Mouse (Mus musculus) gastrocnemius, postnatal 14 days (tissue): ENCODE data around the gene Npdc1. TPM values are rescaled to one million over a fixed set of nuclear protein-coding genes. Genes with fewer than 3 reads are reported as not detected.
"Not testable (repeated sequence)": the region's sequence is repeated elsewhere in the genome, so short reads cannot be mapped to it uniquely, and the experiment has no call there.

ENCODE experiments used
- DNase-seq: peaks from one replicate; pipeline ENCODE4 v3.0.0; 2021; ENCODE audit warnings: mixed read lengths
- intact Hi-C: fragments of 180-260 bp; cut with DNase I; formaldehyde crosslinking; loops from one replicate; pipeline ENCODE4 v1.15.1; 2025; ENCODE audit warnings: low total_unique reads
- total RNA-seq, 2 experiments: library from RNA; stranded (reverse); gene quantifications; 2 replicates each; pipeline ENCODE4 v1.2.3; 2021

Gene Npdc1
- total RNA-seq, 2 experiments from 2014 or later, result 24.0 to 28.1 TPM

- intact Hi-C loops, result no loop called here
- DNase-seq, result no peak
Measured at GRCm38 (mm10) chr2:25391266-25391665, 7.9 kb upstream of the Npdc1 start.

GRCm38 (mm10) chr2:25394281-25395221, 4.6 kb upstream of the Npdc1 start:
- peak; percentile 72 for DNase-seq
- intact Hi-C loops, result no loop called here

GRCm38 (mm10) chr2:25395721-25396596, 3.2 kb upstream of the Npdc1 start, which contains the start of gene Entpd2:
Entpd2 (plus strand) TSS chr2:25395874.
- peak; percentile 47 for DNase-seq
- intact Hi-C loops, result no loop called here

- peak; percentile 59 for DNase-seq
- intact Hi-C loops, result no loop called here
Measured at GRCm38 (mm10) chr2:25396597-25396983, 2.6 kb upstream of the Npdc1 start.

GRCm38 (mm10) chr2:25397010-25397409, 2.1 kb upstream of the Npdc1 start:
- intact Hi-C loops, result no loop called here

GRCm38 (mm10) chr2:25398065-25398464, 1.1 kb upstream of the Npdc1 start:
- no peak for DNase-seq
- intact Hi-C loops, result loop anchor here (2.0 kb wide), 1 partner anchor 15 kb away; no protein-coding TSS in a partner anchor

More at GRCm38 (mm10) chr2:25397010-25397409, 2.1 kb upstream of the Npdc1 start:
- DNase-seq, result no peak

GRCm38 (mm10) chr2:25400291-25400690, 1.1 kb downstream of the Npdc1 start:
- DNase-seq, result peak; percentile 67
- intact Hi-C loops, result no loop called here

- DNase-seq, result peak; percentile 72
- intact Hi-C loops, result no loop called here
Measured at GRCm38 (mm10) chr2:25400764-25401163, 1.6 kb downstream of the Npdc1 start.

- intact Hi-C loops, result no loop called here
- DNase-seq, result peak; percentile 63
Measured at GRCm38 (mm10) chr2:25402377-25402971, 3.3 kb downstream of the Npdc1 start.

- intact Hi-C loops, result no loop called here
Measured at GRCm38 (mm10) chr2:25402972-25403601, 3.9 kb downstream of the Npdc1 start.

GRCm38 (mm10) chr2:25403994-25404393, 4.8 kb downstream of the Npdc1 start:
- intact Hi-C loops, result no loop called here

More at GRCm38 (mm10) chr2:25402972-25403601, 3.9 kb downstream of the Npdc1 start:
- DNase-seq, result peak; percentile 71

GRCm38 (mm10) chr2:25408908-25409307, 9.8 kb downstream of the Npdc1 start:
- intact Hi-C loops, result no loop called here
- no peak for DNase-seq

More at GRCm38 (mm10) chr2:25403994-25404393, 4.8 kb downstream of the Npdc1 start:
- no peak for DNase-seq

- DNase-seq, intact Hi-C loops: not testable (repeated sequence)
Measured at GRCm38 (mm10) chr2:25413436-25413835, 14.3 kb downstream of the Npdc1 start.

- no peak for DNase-seq
Measured at GRCm38 (mm10) chr2:25417426-25417825, 18.3 kb downstream of the Npdc1 start.

GRCm38 (mm10) chr2:25421896-25422295, 22.7 kb downstream of the Npdc1 start:
- intact Hi-C loops, result loop anchor here (5.0 kb wide), 1 partner anchor 60 kb away; no protein-coding TSS in a partner anchor
- DNase-seq, result no peak

More at GRCm38 (mm10) chr2:25417426-25417825, 18.3 kb downstream of the Npdc1 start:
- intact Hi-C loops, result no loop called here

- intact Hi-C loops, result loop anchor here (5.0 kb wide), 1 partner anchor 60 kb away; no protein-coding TSS in a partner anchor
- no peak for DNase-seq
Measured at GRCm38 (mm10) chr2:25422587-25423410, 23.6 kb downstream of the Npdc1 start, which contains the start of gene Fut7. Fut7 (plus strand) TSS chr2:25423267.

- intact Hi-C loops, result loop anchor here (5.0 kb wide), 1 partner anchor 59 kb away; no protein-coding TSS in a partner anchor
- DNase-seq, result no peak
Measured at GRCm38 (mm10) chr2:25423626-25424025, 24.5 kb downstream of the Npdc1 start.

- intact Hi-C loops, result no loop called here
- DNase-seq, result no peak
Measured at GRCm38 (mm10) chr2:25425481-25425880, 26.3 kb downstream of the Npdc1 start.
